Mouse (Mus musculus) liver, embryonic 15.5 days (tissue): ENCODE data around the gene Tifa. TPM values are rescaled to one million over a fixed set of nuclear protein-coding genes. Genes with fewer than 3 reads are reported as not detected.
A peak's percentile ranks its signal among the peaks of the same experiment; 100 is the strongest.

ENCODE experiments used
- ATAC-seq: fragments of 200-750 bp; cut with Nextera tagmentation; 2 replicates; pipeline ENCODE4 v1.8.0; 2017; ENCODE audit warnings: moderate number of reproducible peaks, mild to moderate bottlenecking, moderate library complexity; ENCODE audit not compliant: insufficient read depth
- H3K27ac ChIP-seq: fragments of 300-500 bp; sonication (generic); replicated peaks from 2 replicates; pipeline ENCODE4 v1.5.1; 2015; ENCODE audit warnings: mild to moderate bottlenecking, inconsistent platforms
- H3K27me3 ChIP-seq: fragments of 300-500 bp; sonication (generic); 2 replicates; pipeline ENCODE4 v1.6.1; 2015; ENCODE audit warnings: mild to moderate bottlenecking, inconsistent platforms
- H3K36me3 ChIP-seq: fragments of 300-500 bp; sonication (generic); replicated peaks from 2 replicates; pipeline ENCODE4 v1.6.1; 2015; ENCODE audit warnings: moderate library complexity, mild to moderate bottlenecking, inconsistent platforms
- H3K4me1 ChIP-seq: fragments of 300-500 bp; sonication (generic); replicated peaks from 2 replicates; pipeline ENCODE4 v1.6.1; 2015; ENCODE audit warnings: inconsistent platforms
- H3K4me2 ChIP-seq: fragments of 300-500 bp; sonication (generic); 2 replicates; pipeline ENCODE4 v1.6.1; 2015; ENCODE audit warnings: moderate library complexity, mild to moderate bottlenecking, inconsistent platforms
- H3K4me3 ChIP-seq: fragments of 300-500 bp; sonication (generic); replicated peaks from 2 replicates; pipeline ENCODE4 v1.5.1; 2015; ENCODE audit warnings: mild to moderate bottlenecking, inconsistent platforms
- H3K9ac ChIP-seq: fragments of 300-500 bp; sonication (generic); 2 replicates; pipeline ENCODE4 v1.6.1; 2015; ENCODE audit warnings: moderate library complexity, mild to moderate bottlenecking, inconsistent platforms
- H3K9me3 ChIP-seq: fragments of 300-500 bp; sonication (generic); replicated peaks from 2 replicates; pipeline ENCODE4 v1.6.1; 2016; ENCODE audit warnings: inconsistent platforms
- WGBS: fragments of 180-500 bp; shearing (Covaris S2); methylation state at CpG from one replicate; pipeline ENCODE4 v1.1.7; 2015; ENCODE audit warnings: mixed read lengths; ENCODE audit not compliant: insufficient replicate concordance; 5-methylcytosine and 5-hydroxymethylcytosine counted together
- polyA plus RNA-seq: library from polyadenylated mRNA; unstranded; fragments of >200 nt; fragmentation: Nextera tagmentation; extraction: Ambion mirVana; gene quantifications from 2 replicates; pipeline ENCODE4 v1.2.1, GENCODE M21; 2015

The Tifa gene
- 14.9 and 15.3 TPM in 2 replicates for polyA plus RNA-seq

- ATAC-seq = peak; percentile 40
- no peaks in the 10 kb centered on the region for H3K27me3 ChIP-seq
- peak within 1 kb of the TSS; percentile 85 for H3K4me2 ChIP-seq
- peaks cover 9% of the 10 kb centered on the region; the same call in 1 of the 2 replicates for H3K36me3 ChIP-seq
- WGBS = 2% methylated on average over 44 of the region's 44 CpGs
- H3K4me3 ChIP-seq = peak within 1 kb of the TSS; percentile 74
- peak within 1 kb of the TSS; percentile 80 for H3K9ac ChIP-seq
- no peaks in the 10 kb centered on the region for H3K9me3 ChIP-seq
- H3K27ac ChIP-seq = peak within 1 kb of the TSS; percentile 88
- H3K4me1 ChIP-seq = peaks cover 35% of the 10 kb centered on the region
Measured at GRCm38 (mm10) chr3:127789500-127790191, at the start of gene Tifa. Gene Tifa, plus strand, starts transcription at chr3:127789805.

GRCm38 (mm10) chr3:127741473-127741872 lies 48.1 kb upstream of the Tifa start:
- H3K27me3 ChIP-seq = peaks cover 5% of the 10 kb centered on the region; the same call in 1 of the 2 replicates
- no peak overlapping the region for H3K4me3 ChIP-seq
- no peak overlapping the region for H3K9ac ChIP-seq
- H3K4me1 ChIP-seq = no peaks in the 10 kb centered on the region
- no peak overlapping the region for H3K27ac ChIP-seq
- H3K36me3 ChIP-seq = no peaks in the 10 kb centered on the region
- no peak for ATAC-seq
- no peak overlapping the region for H3K4me2 ChIP-seq
- 79% methylated on average over 3 of the region's 3 CpGs for WGBS
- H3K9me3 ChIP-seq = no peaks in the 10 kb centered on the region

DNA sequence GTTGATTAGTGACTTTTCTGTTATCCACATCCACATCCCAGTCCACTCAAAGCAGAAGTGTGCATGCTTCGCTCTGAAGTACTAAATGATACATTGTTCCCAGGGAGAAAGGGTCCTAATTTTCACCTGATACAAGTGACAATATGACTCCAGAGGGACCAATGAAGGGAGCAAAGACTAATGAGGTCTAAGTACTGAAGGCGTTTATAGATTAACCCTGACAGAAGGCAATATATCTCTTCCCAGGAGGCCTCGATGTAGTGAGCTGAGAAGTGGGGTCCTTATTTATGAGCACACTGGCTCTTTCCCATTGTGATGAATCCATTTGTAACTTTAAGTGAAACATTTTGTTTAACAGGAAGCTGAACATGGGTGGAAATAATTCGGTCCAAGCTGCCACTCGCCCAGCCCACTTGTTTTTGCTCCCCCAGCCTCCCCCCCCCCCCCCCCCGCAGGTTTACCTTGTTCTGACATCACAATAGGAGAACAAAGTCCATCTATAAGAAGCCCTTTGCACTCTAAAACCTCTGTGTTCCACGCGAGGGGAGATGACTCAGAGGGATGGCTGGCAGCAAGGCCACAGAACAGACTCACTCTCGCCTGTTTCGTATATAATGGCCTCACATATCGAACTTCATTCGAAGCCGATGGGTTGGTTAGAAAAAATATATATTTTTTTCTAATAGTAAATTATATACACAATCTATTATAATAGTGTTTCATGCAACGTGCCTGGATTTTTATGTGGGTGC lies 45.8 kb upstream of the Tifa start:
- Histone ChIP-seq H3K9ac (no peak overlapping the region), H3K36me3 (no peaks in the 10 kb centered on the region), H3K27ac (no peak overlapping the region), H3K4me2 (no peak overlapping the region), H3K4me3 (no peak overlapping the region), H3K4me1 (no peaks in the 10 kb centered on the region), H3K27me3 (peaks cover 25% of the 10 kb centered on the region), H3K9me3 (no peaks in the 10 kb centered on the region)
- no peak for ATAC-seq
- 67% methylated on average over 14 of the region's 14 CpGs for WGBS

DNA sequence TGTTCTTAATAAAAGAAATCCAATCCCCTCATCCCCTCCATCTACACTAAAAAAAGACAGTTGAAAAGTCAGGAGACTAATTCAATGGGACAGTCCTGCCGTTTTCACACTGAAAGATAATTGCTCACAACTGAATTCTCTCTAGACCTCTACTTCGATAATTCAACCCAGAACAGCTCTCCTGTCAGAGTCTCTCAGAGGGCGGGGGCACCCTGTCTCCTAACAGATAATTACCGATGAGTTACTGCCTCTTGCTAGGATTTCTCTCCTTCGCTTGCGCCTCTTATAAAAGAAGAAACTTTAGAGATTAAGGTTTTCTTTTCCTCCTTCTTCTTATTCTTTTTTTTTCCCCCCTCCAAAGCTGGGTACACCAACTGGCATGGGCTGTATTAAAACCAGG lies 44.1 kb upstream of the Tifa start:
- Histone ChIP-seq H3K9me3 (no peaks in the 10 kb centered on the region), H3K36me3 (no peaks in the 10 kb centered on the region), H3K27me3 (peaks cover 37% of the 10 kb centered on the region), H3K9ac (no peak overlapping the region), H3K4me3 (no peak overlapping the region), H3K4me2 (no peak overlapping the region), H3K27ac (no peak overlapping the region), H3K4me1 (no peaks in the 10 kb centered on the region)
- no peak for ATAC-seq
- 31% methylated on average over 6 of the region's 6 CpGs for WGBS

GRCm38 (mm10) chr3:127745911-127746640 lies 43.5 kb upstream of the Tifa start:
- no peak overlapping the region for H3K27ac ChIP-seq
- H3K36me3 ChIP-seq = no peaks in the 10 kb centered on the region
- H3K4me3 ChIP-seq = no peak overlapping the region
- ATAC-seq = no peak
- H3K27me3 ChIP-seq = peaks cover 37% of the 10 kb centered on the region
- no peak overlapping the region for H3K4me2 ChIP-seq
- no peaks in the 10 kb centered on the region for H3K9me3 ChIP-seq
- H3K9ac ChIP-seq = no peak overlapping the region
- 34% methylated on average over 16 of the region's 16 CpGs for whole genome bisulfite sequencing
- H3K4me1 ChIP-seq = no peaks in the 10 kb centered on the region

GRCm38 (mm10) chr3:127748644-127749043 lies 41.0 kb upstream of the Tifa start:
- Histone ChIP-seq H3K9ac (no peak overlapping the region), H3K4me3 (no peak overlapping the region), H3K9me3 (no peaks in the 10 kb centered on the region), H3K27ac (no peak overlapping the region), H3K4me2 (no peak overlapping the region), H3K4me1 (no peaks in the 10 kb centered on the region), H3K27me3 (peaks cover 39% of the 10 kb centered on the region), H3K36me3 (no peaks in the 10 kb centered on the region)
- 57% methylated on average over 4 of the region's 4 CpGs for WGBS
- no peak for ATAC-seq

DNA sequence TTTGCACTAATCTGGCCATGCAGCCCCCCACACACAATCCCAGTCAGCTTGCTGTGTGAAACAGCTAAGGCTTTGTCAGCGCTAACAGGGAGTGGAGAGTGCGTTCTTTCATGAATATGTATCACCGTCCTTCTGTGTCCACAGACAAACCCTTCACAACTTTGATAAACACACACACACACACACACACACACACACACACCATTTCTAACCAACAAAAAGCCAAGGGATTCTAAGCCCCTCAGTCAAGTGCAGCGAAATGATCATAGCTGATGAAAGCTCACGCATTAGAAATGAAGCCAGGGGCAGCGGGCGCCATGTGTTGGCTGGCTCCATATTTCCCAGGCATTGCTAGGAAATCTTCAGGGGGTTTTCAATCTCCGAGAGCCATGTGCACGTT lies 40.3 kb upstream of the Tifa start:
- no peaks in the 10 kb centered on the region for H3K9me3 ChIP-seq
- ATAC-seq = no peak
- 36% methylated on average over 9 of the region's 9 CpGs for WGBS

GRCm38 (mm10) chr3:127749981-127750562 lies 39.5 kb upstream of the Tifa start:
- WGBS = 29% methylated on average over 12 of the region's 12 CpGs

More for the DNA sequence above, 40.3 kb upstream of the Tifa start:
- Histone ChIP-seq H3K4me1 (no peaks in the 10 kb centered on the region), H3K27ac (no peak overlapping the region), H3K36me3 (no peaks in the 10 kb centered on the region), H3K27me3 (peaks cover 41% of the 10 kb centered on the region), H3K9ac (no peak overlapping the region), H3K4me2 (no peak overlapping the region), H3K4me3 (no peak overlapping the region)

DNA sequence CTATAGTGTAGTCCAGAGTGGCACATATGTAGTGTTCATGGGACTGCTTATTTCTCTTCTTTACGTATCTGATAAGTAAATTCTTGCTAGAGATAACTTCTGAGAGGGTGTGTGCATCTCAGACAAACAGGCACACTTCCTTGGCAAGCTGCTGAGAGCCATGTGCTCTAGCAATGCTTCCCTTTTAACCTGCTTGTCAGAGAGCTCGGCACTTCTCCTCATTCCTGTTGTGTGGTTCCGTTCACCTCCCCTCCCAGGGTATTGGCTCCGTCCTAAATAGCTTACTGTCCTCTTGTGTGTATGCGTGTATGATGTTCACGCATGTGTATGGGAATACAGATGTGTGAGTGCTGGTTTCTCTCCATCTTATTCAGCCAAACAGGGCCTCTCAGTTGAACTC lies 33.1 kb upstream of the Tifa start:
- Histone ChIP-seq H3K36me3 (no peaks in the 10 kb centered on the region), H3K27me3 (peaks cover 12% of the 10 kb centered on the region; the same call in 1 of the 2 replicates), H3K9me3 (no peaks in the 10 kb centered on the region), H3K4me2 (no peak overlapping the region), H3K4me1 (peaks cover 7% of the 10 kb centered on the region; the same call in 1 of the 2 replicates), H3K4me3 (no peak overlapping the region), H3K27ac (no peak overlapping the region), H3K9ac (no peak overlapping the region)
- WGBS = 60% methylated on average over 6 of the region's 6 CpGs
- no peak for ATAC-seq

More at GRCm38 (mm10) chr3:127749981-127750562, 39.5 kb upstream of the Tifa start:
- Histone ChIP-seq H3K27ac (no peak overlapping the region), H3K27me3 (peaks cover 44% of the 10 kb centered on the region), H3K9me3 (no peaks in the 10 kb centered on the region), H3K4me2 (no peak overlapping the region), H3K9ac (no peak overlapping the region), H3K4me3 (no peak overlapping the region), H3K36me3 (no peaks in the 10 kb centered on the region), H3K4me1 (no peaks in the 10 kb centered on the region)
- ATAC-seq = no peak

- no peak overlapping the region for H3K27ac ChIP-seq
- H3K27me3 ChIP-seq = peaks cover 12% of the 10 kb centered on the region; the same call in 1 of the 2 replicates
- H3K36me3 ChIP-seq = no peaks in the 10 kb centered on the region
- no peak overlapping the region for H3K4me2 ChIP-seq
- peak; percentile 51; the same call in 1 of the 2 replicates for ATAC-seq
- H3K9me3 ChIP-seq = no peaks in the 10 kb centered on the region
- no peak overlapping the region for H3K9ac ChIP-seq
- peaks cover 9% of the 10 kb centered on the region; the same call in 1 of the 2 replicates for H3K4me1 ChIP-seq
- H3K4me3 ChIP-seq = no peak overlapping the region
Measured at GRCm38 (mm10) chr3:127757886-127758301, 31.7 kb upstream of the Tifa start.
